Mouse (Mus musculus) brain, embryonic 14.5 days (tissue): ENCODE measurements around the gene Rbm14. TPM values are rescaled to one million over a fixed set of nuclear protein-coding genes. Genes with fewer than 3 reads are reported as not detected.

ENCODE experiments used
- DNase-seq: peaks from one replicate; pipeline ENCODE4 v3.0.0-alpha.2; 2011; ENCODE audit warnings: low read depth
- CTCF ChIP-seq: fragments of 200-500 bp; IDR thresholded peaks from 2 replicates; pipeline ENCODE4 v1.5.1; 2012; ENCODE audit warnings: inconsistent platforms, mild to moderate bottlenecking, moderate library complexity, borderline replicate concordance; ENCODE audit not compliant: insufficient read depth, insufficient read length; ENCODE audit errors: extremely low read depth
- POLR2A ChIP-seq: fragments of 200-500 bp; IDR thresholded peaks from 2 replicates; pipeline ENCODE4 v1.6.1; 2012; ENCODE audit warnings: mild to moderate bottlenecking, inconsistent platforms, borderline replicate concordance; ENCODE audit not compliant: poor library complexity, insufficient read depth, insufficient read length, severe bottlenecking; ENCODE audit errors: extremely low read depth
- polyA plus RNA-seq: library from polyadenylated mRNA; depleted of rRNA; stranded (reverse); fragments of >200 nt; gene quantifications from 2 replicates; pipeline ENCODE4 v1.2.3, GENCODE M21; 2012; rRNA removed

The Rbm14 gene
- polyA plus RNA-seq, 1 experiment: 70.7 TPM

DNA sequence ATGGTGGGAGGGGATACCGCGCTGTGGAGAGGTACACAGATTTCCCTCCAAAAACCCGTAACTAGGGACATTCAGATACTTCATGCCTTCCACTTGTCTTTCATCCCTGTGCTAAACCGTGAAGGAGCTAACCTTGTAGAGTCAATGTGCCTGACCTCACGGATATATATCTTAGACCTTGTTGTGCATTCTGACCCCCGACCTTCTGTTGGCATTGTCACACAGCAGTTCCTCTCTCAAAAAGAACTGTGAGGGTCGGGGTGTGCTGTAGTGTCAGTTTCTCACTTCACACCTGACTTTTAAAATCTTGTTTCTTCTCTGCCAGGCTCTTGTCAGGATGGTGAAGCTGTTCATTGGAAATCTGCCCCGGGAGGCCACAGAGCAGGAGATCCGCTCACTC lies 54.5 kb downstream of the Rbm14 start:
- TF ChIP-seq POLR2A: no peak
- no peak for TF ChIP-seq CTCF
- no peak for DNase-seq

DNA sequence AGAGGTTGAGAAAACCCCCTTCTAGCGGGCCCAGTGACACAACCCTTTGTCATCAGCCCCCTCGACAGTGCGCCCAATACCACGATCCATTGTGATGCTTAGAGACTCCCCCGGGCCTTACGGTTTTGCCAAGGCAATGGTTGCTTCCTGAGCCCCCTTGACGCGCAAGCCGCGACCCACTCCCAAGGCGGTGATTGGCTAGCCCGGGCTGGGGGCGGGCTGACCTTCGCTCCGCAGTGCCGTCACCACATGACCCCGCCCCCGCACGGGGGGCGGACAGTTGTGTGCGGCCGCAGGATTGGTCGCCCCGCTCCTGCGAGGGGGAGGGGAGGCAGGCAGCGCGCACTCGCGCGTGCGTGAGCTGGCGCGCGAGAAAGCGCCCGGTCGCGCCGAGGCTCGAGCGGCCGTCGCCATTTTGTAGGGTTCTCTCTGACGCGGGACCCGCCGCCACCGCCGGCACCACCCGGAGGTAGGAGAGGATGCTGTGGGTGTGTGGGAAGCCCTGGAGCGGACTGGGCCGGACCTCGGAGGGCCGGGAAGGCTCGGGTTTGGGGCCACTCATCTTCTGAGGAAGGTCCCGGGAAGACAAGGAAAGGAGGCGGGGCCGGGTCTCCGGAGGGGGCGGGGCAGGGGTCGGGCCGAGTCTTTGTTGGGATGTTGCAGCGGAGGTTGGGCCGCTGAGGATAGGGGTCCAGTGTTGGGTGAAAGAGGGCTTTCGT lies 55.1 kb downstream of the Rbm14 start, which contains the start of gene Rbm4b:
Rbm4b (plus strand) TSS at position 305 of the 719 bp plus-strand sequence.
- TF ChIP-seq POLR2A (peak; percentile 97), CTCF (no peak)

DNA sequence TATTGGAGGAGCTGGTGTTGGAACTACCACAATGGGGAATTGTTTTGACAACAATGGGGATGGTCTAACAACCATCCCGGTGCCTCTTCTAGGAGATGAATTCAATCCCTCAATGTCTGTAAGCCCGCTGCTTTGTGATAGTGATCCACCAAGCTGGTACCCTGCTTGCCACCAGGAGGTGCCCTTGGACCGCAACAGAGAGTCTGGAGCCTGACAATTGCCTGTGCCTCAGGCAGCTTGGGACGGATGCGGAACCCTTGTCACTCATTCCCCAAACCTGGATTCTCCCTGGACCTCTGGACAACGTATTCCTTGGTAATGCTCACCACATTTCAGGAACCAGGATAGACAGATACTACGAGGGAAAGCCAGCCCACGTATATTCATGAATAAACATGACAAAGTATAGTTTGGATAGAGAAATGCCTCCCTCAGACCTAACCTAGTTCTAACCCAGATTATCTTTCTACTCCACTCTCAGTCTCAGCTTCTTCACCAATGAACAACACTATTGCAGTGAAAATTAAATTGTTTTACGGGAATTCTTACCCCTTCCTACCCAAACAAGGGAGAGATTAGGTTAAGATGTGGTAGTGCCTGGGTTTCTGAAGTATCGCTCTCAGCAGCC lies 55.8 kb downstream of the Rbm14 start:
- DNase-seq: peak; percentile 96
- TF ChIP-seq POLR2A (peak; percentile 31; the same call in 1 of the 2 replicates), CTCF (peak; percentile 96)

More for the DNA sequence above, 55.1 kb downstream of the Rbm14 start, which contains the start of gene Rbm4b:
- DNase-seq: peak; percentile 99

Other genes starting within 250 kb of the Rbm14 start
- 90.3 and 98.5 TPM in 2 replicates for gene Lrfn4, start 196.0 kb downstream of the Rbm14 start, polyA plus RNA-seq
- gene Rce1, start 186.0 kb downstream of the Rbm14 start, polyA plus RNA-seq: 65.2 and 115 TPM in 2 replicates
- 3.3 and 4.3 TPM in 2 replicates for gene Gm960, start 113.0 kb downstream of the Rbm14 start, polyA plus RNA-seq
- gene Sptbn2, start 100.5 kb downstream of the Rbm14 start, polyA plus RNA-seq: 23.4 and 57.0 TPM in 2 replicates
- 97.3 and 97.9 TPM in 2 replicates for gene Rbm4b, start 55.1 kb downstream of the Rbm14 start, polyA plus RNA-seq
- 146 and 173 TPM in 2 replicates for gene Rbm4, start 17.7 kb downstream of the Rbm14 start, polyA plus RNA-seq
- gene Gm21992, start within 50 bp of the Rbm14 start, polyA plus RNA-seq: 28.7 and 57.0 TPM in 2 replicates
- 42.3 and 45.1 TPM in 2 replicates for gene Ccs, start 27.7 kb upstream of the Rbm14 start, polyA plus RNA-seq
- gene Ccdc87, start 27.7 kb upstream of the Rbm14 start, polyA plus RNA-seq: 0.30 and 0.62 TPM in 2 replicates
- 73.6 and 85.2 TPM in 2 replicates for gene Ctsf, start 43.5 kb upstream of the Rbm14 start, polyA plus RNA-seq
- gene Actn3, start 66.3 kb upstream of the Rbm14 start, polyA plus RNA-seq: 0.95 and 1.7 TPM in 2 replicates
- gene Zdhhc24, start 67.0 kb upstream of the Rbm14 start, polyA plus RNA-seq: 32.0 and 48.4 TPM in 2 replicates
- gene Bbs1, start 95.0 kb upstream of the Rbm14 start, polyA plus RNA-seq: 18.5 and 27.6 TPM in 2 replicates
- gene Dpp3, start 116.7 kb upstream of the Rbm14 start, polyA plus RNA-seq: 111 and 122 TPM in 2 replicates
- 10.3 and 14.2 TPM in 2 replicates for gene Peli3, start 131.5 kb upstream of the Rbm14 start, polyA plus RNA-seq
- gene Mrpl11, start 150.5 kb upstream of the Rbm14 start, polyA plus RNA-seq: 70.0 and 81.9 TPM in 2 replicates
- gene Npas4, start 178.7 kb upstream of the Rbm14 start, polyA plus RNA-seq: 4.1 and 7.8 TPM in 2 replicates
- 31.1 and 34.9 TPM in 2 replicates for gene Slc29a2, start 212.2 kb upstream of the Rbm14 start, polyA plus RNA-seq
- 46.8 and 49.8 TPM in 2 replicates for gene B4gat1, start 227.2 kb upstream of the Rbm14 start, polyA plus RNA-seq
- 1.9 and 2.8 TPM in 2 replicates for gene AC124502.3, start 227.3 kb upstream of the Rbm14 start, polyA plus RNA-seq
- gene Brms1, start 229.7 kb upstream of the Rbm14 start, polyA plus RNA-seq: 32.9 and 39.8 TPM in 2 replicates
- 4.0 and 4.3 TPM in 2 replicates for gene Rin1, start 238.8 kb upstream of the Rbm14 start, polyA plus RNA-seq